Mouse (Mus musculus): ENCODE results near the gene Nub1. TPM values are rescaled to one million over a fixed set of nuclear protein-coding genes. Genes with fewer than 3 reads are reported as not detected.

The Nub1 gene
- total RNA-seq (2023): 10 to 100 TPM; 39.5 to 40.7 TPM

GRCm38 (mm10) chr5:24685366-24686093 is at the start of gene Nub1:
TSS of gene Nub1 (plus strand) at chr5:24685532.

DNA sequence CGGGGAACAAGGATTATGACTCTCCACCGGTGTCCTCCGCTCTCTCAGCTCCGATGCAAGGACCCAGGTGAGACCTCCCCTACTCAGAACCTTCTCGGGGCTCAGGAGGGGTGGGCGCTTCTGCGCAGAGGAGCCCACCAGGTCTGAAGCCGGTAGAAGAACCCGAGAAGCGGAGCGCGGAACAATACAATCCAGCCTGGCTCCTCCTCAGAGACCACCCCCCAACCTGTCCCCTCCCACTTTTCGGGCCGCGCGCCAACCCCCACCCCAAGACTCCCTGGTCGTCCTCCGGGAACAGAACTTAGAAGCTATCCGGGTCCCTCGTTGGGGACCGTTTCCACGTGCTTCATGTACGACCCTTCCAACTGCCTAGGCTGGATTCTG is 45.1 kb downstream of the Nub1 start, which contains the start of gene Wdr86:
Gene Wdr86 (minus strand): TSS at position 240 of the 384 bp plus-strand sequence.

GRCm38 (mm10) chr5:24757816-24758215 is 72.5 kb downstream of the Nub1 start, which contains the start of gene Crygn:
TSS of gene Crygn (minus strand) at chr5:24758008.

Other genes with a start within 250 kb of the Nub1 start
- gene Fastk, start 240.2 kb upstream of the Nub1 start, total RNA-seq (2023): 10 to 100 TPM; 28.0 to 38.0 TPM
- gene Tmub1, start 237.7 kb upstream of the Nub1 start, total RNA-seq (2023): 10 to 100 TPM; 11.4 to 14.7 TPM
- 10 to 100 TPM; 29.6 to 31.4 TPM for gene Agap3, start 233.4 kb upstream of the Nub1 start, total RNA-seq (2023)
- gene Gbx1, start 158.3 kb upstream of the Nub1 start, total RNA-seq (2023): not detected
- gene Asb10, start 144.6 kb upstream of the Nub1 start, total RNA-seq (2023): not detected
- not detected for gene 4931409K22Rik, start 128.7 kb upstream of the Nub1 start, total RNA-seq (2023)
- 10 to 100 TPM; 27.8 to 28.5 TPM for gene Abcf2, start 108.1 kb upstream of the Nub1 start, total RNA-seq (2023)
- gene Chpf2, start 98.8 kb upstream of the Nub1 start, total RNA-seq (2023): 10 to 100 TPM; 21.5 to 27.1 TPM
- gene Smarcd3, start 61.1 kb upstream of the Nub1 start, total RNA-seq (2023): not detected
- not detected for gene Wdr86, start 45.2 kb downstream of the Nub1 start, total RNA-seq (2023)
- gene Crygn, start 72.5 kb downstream of the Nub1 start, total RNA-seq (2023): not detected
- gene Rheb, start 157.1 kb downstream of the Nub1 start, total RNA-seq (2023): 10 to 100 TPM; 49.3 to 50.7 TPM